ENCODE assay signal across 29 mouse cellular contexts in the genomic region with DNA sequence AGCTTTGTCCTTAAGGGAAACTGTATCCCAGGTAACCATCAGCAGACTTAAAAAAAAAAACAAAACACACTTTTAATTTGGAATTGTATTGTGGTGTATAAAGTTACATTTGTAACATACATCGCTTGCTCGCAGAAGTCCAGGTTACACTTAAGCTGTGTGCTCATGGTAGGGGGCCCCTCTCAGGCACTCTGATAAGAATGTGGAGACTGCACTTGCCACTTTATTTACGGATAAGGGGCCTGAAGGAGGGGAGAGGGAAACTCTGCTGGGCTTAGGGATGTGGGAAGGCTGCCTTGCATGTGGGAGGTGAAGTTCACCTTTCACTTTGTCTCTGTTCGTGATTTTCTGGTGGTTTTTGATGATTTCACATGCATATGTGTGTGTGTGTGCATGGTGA. TPM values are rescaled to one million over a fixed set of nuclear protein-coding genes. Genes with fewer than 3 reads are reported as not detected.
DNase-seq lines count a peak whose midpoint lies in the region; ATAC-seq lines count a peak whose summit lies in the region.
"Had no signal": no experiment of that assay in that cellular context is flagged by ENCODE, and none has a peak within 500 bp of the region (broad histone marks: within the 10 kb centered on the region; RNA-seq: fewer than 3 reads in every experiment).

No protein-coding gene starts in this region.

- intact Hi-C loops in heart, postnatal 14 days (cut with DNase I) = no loop called here
- intact Hi-C loops in heart, postnatal 10 days (cut with DNase I) = no loop called here

- DNase-seq in heart, postnatal 14 days = no peak
- no peak for DNase-seq in heart, postnatal 10 days
- no peak for DNase-seq in lung, postnatal 25 days (ENCODE audit: low spot score)
- DNase-seq: adrenal gland, adult 2 months; adrenal gland, postnatal 10 days; adrenal gland, postnatal 25 days; cerebellum, adult 11 months; cerebellum, adult 18-20 months; cerebellum, adult 8-10 months; cerebellum, adult 9-11 months; cerebellum, postnatal 14 days; cerebellum, postnatal 36 days; embryo, embryonic 11 days had no signal

- 41% methylated on average over 4 of the region's 4 CpGs for whole genome bisulfite sequencing in heart, embryonic 12.5 days
- WGBS in heart, embryonic 14.5 days = 30% methylated on average over 4 of the region's 4 CpGs
- whole genome bisulfite sequencing in lung, embryonic 15.5 days = 55% methylated on average over 4 of the region's 4 CpGs

- H3K9me3 ChIP-seq in heart, embryonic 12.5 days (replicated peaks) = peaks cover 8% of the 10 kb centered on the region
- peaks cover 6% of the 10 kb centered on the region; the same call in 1 of the 2 replicates for H3K9me3 ChIP-seq in heart, embryonic 14.5 days (ENCODE audit: control insufficient read depth, low read length)
- H3K9me3 ChIP-seq in lung, embryonic 15.5 days = no peaks in the 10 kb centered on the region
- H3K9me3 ChIP-seq: embryonic facial prominence, embryonic 13.5 days; embryonic facial prominence, embryonic 15.5 days; forebrain, embryonic 10.5 days; forebrain, embryonic 12.5 days had no signal

- H3K27me3 ChIP-seq in heart, embryonic 12.5 days (replicated peaks) = peaks cover 19% of the 10 kb centered on the region
- no peaks in the 10 kb centered on the region; the same call in 1 of the 2 replicates for H3K27me3 ChIP-seq in heart, embryonic 14.5 days (ENCODE audit: control insufficient read depth, insufficient read depth, low read length)
- H3K27me3 ChIP-seq in lung, embryonic 15.5 days = no peaks in the 10 kb centered on the region
- H3K27me3 ChIP-seq: embryonic facial prominence, embryonic 13.5 days; embryonic facial prominence, embryonic 15.5 days; forebrain, embryonic 12.5 days had no signal

- H3K4me3 ChIP-seq in heart, embryonic 12.5 days = no peak overlapping the region
- no peak overlapping the region for H3K4me3 ChIP-seq in heart, embryonic 14.5 days (ENCODE audit: control insufficient read depth in 1 of 2, insufficient read depth in 1 of 2, low read depth in 1 of 2, low read length in 2 of 2)
- H3K4me3 ChIP-seq in lung, embryonic 15.5 days = no peak overlapping the region
- H3K4me3 ChIP-seq: embryonic facial prominence, embryonic 13.5 days; embryonic facial prominence, embryonic 15.5 days; erythroblast, embryonic 14.5 days; forebrain, embryonic 10.5 days; forebrain, embryonic 12.5 days had no signal

- H3K4me2 ChIP-seq in heart, embryonic 12.5 days = peak overlapping the region; percentile 15; the same call in 1 of the 2 replicates
- H3K4me2 ChIP-seq in heart, embryonic 14.5 days (ENCODE audit: low read length) = peak overlapping the region; percentile 18; the same call in 1 of the 2 replicates
- no peak overlapping the region for H3K4me2 ChIP-seq in lung, embryonic 15.5 days
- H3K4me2 ChIP-seq: embryonic facial prominence, embryonic 13.5 days; embryonic facial prominence, embryonic 15.5 days; forebrain, embryonic 12.5 days had no signal

- no peak for ATAC-seq in heart, embryonic 12.5 days (ENCODE audit: insufficient number of reproducible peaks, low FRiP score)
- no peak for ATAC-seq in heart, embryonic 14.5 days (ENCODE audit: insufficient number of reproducible peaks, insufficient read depth, low FRiP score, low read depth)
- peak; percentile 55; the same call in 1 of the 2 replicates for ATAC-seq in lung, embryonic 15.5 days (ENCODE audit: borderline replicate concordance, extremely low read depth, low FRiP score, low TSS enrichment)
- ATAC-seq: forebrain, embryonic 14.5 days had no signal

- H3K36me3 ChIP-seq in heart, embryonic 12.5 days = no peaks in the 10 kb centered on the region
- H3K36me3 ChIP-seq in heart, embryonic 14.5 days (ENCODE audit: control insufficient read depth, insufficient read depth, low read length) = no peaks in the 10 kb centered on the region
- H3K36me3 ChIP-seq in lung, embryonic 15.5 days = no peaks in the 10 kb centered on the region
- H3K36me3 ChIP-seq: embryonic facial prominence, embryonic 13.5 days; embryonic facial prominence, embryonic 15.5 days; forebrain, embryonic 10.5 days; forebrain, embryonic 12.5 days had no signal

- no peak overlapping the region for H3K9ac ChIP-seq in heart, embryonic 12.5 days
- no peak overlapping the region for H3K9ac ChIP-seq in heart, embryonic 14.5 days (ENCODE audit: low read length)
- H3K9ac ChIP-seq in lung, embryonic 15.5 days = no peak overlapping the region
- H3K9ac ChIP-seq: embryonic facial prominence, embryonic 13.5 days; embryonic facial prominence, embryonic 15.5 days; forebrain, embryonic 12.5 days had no signal

- H3K4me1 ChIP-seq in heart, embryonic 12.5 days (replicated peaks) = peaks cover 6% of the 10 kb centered on the region
- peaks cover 4 to 11% of the 10 kb centered on the region in 2 experiments for H3K4me1 ChIP-seq in heart, embryonic 14.5 days (ENCODE audit: control insufficient read depth in 2 of 2, insufficient read depth in 2 of 2, low read length in 2 of 2)
- H3K4me1 ChIP-seq in lung, embryonic 15.5 days = 0 out of 2 replicates have a peak, but pooled peaks cover 8% of the 10 kb centered on the region
- H3K4me1 ChIP-seq: embryonic facial prominence, embryonic 13.5 days had no signal

- no peak overlapping the region for H3K27ac ChIP-seq in heart, embryonic 12.5 days (ENCODE audit: poor library complexity, severe bottlenecking)
- H3K27ac ChIP-seq in heart, embryonic 14.5 days (replicated peaks in 1 of 2; ENCODE audit: control insufficient read depth in 1 of 2, insufficient read depth in 1 of 2, low read depth in 2 of 2, low read length in 2 of 2) = no peak overlapping the region
- 0 out of 2 replicates have a peak overlapping the region, but pooled peaks have one; percentile 27 for H3K27ac ChIP-seq in lung, embryonic 15.5 days
- H3K27ac ChIP-seq: embryonic facial prominence, embryonic 13.5 days; embryonic facial prominence, embryonic 15.5 days; forebrain, embryonic 10.5 days; forebrain, embryonic 12.5 days had no signal

RNA-seq across cellular contexts. Expression of gene Ccdc185, which starts 58.7 kb away (rescaled TPM):
- polyA plus RNA-seq in heart, embryonic 12.5 days (2016; fragmentation: Nextera tagmentation; extraction: Ambion mirVana) = not detected in 2 replicates
- total RNA-seq in heart, postnatal 14 days (2021) = not detected
- not detected in 2 replicates for polyA plus RNA-seq in heart, embryonic 14.5 days (2014; fragmentation: Nextera tagmentation; extraction: Ambion mirVana)
- not detected for total RNA-seq in heart, postnatal 10 days (2021)
- polyA plus RNA-seq in lung, embryonic 15.5 days (2015; fragmentation: Nextera tagmentation; extraction: Ambion mirVana) = not detected in 2 replicates
- total RNA-seq: adrenal gland, adult 2 months; adrenal gland, postnatal 10 days; adrenal gland, postnatal 25 days; adrenal gland, postnatal 4 days; common myeloid progenitor, adult 5-6 weeks; ES-E14; MEL had no signal
- polyA plus RNA-seq: adrenal gland, adult 2 months; brain, embryonic 14.5 days; C2C12; embryonic facial prominence, embryonic 11.5 days; embryonic facial prominence, embryonic 13.5 days; embryonic facial prominence, embryonic 15.5 days; erythroblast, embryonic 14.5 days; forebrain, embryonic 10.5 days; forebrain, embryonic 12.5 days; forebrain, embryonic 14.5 days had no signal
